Mouse (Mus musculus): ENCODE results near the gene Ifna11.

- TF ChIP-seq EP300 (IDR thresholded peaks at IDR 0.05; ENCODE audit: low read depth) (no peak), CTCF (IDR thresholded peaks at IDR 0.05; ENCODE audit: low read depth) (no peak)
These were observed 43.5 kb downstream of the Ifna11 start for GRCm38 (mm10) chr4:88863309-88863708.

All from liver, postnatal 0 days (tissue).